Mouse (Mus musculus) CH12.LX (cell line): ENCODE measurements around the gene Gm28047. TPM values are rescaled to one million over a fixed set of nuclear protein-coding genes. Genes with fewer than 3 reads are reported as not detected.

Experiments
- DNase-seq: peaks from one replicate; pipeline ENCODE4 v3.0.0-alpha.2; 2013; ENCODE audit errors: extremely low read depth
- H3K27ac ChIP-seq: 2 replicates; pipeline ENCODE4 v1.5.1; 2012; ENCODE audit warnings: low read depth, mild to moderate bottlenecking, control low read depth, moderate library complexity; ENCODE audit not compliant: insufficient read depth
- H3K27me3 ChIP-seq: replicated peaks from 2 replicates; pipeline ENCODE3; 2012; ENCODE audit warnings: inconsistent platforms
- H3K36me3 ChIP-seq, 2 experiments: replicated peaks in 1 of 2; 2 replicates each; pipeline versions ENCODE3 to v1.6.1; 2012; ENCODE audit warnings: inconsistent platforms in 1 of 2, low read length in 1 of 2, mild to moderate bottlenecking in 1 of 2, mixed read lengths in 1 of 2, moderate library complexity in 1 of 2; ENCODE audit not compliant: control insufficient read depth in 1 of 2, insufficient read depth in 1 of 2
- H3K4me1 ChIP-seq, 2 experiments: 2 replicates each; pipeline ENCODE4 v1.6.1; 2012; ENCODE audit warnings: inconsistent platforms in 1 of 2, moderate library complexity in 1 of 2; ENCODE audit not compliant: insufficient read depth in 2 of 2, control insufficient read depth in 1 of 2
- H3K4me2 ChIP-seq: 2 replicates; pipeline ENCODE4 v1.6.1; 2012; ENCODE audit warnings: low read depth, mild to moderate bottlenecking, control low read depth; ENCODE audit not compliant: poor library complexity, insufficient read depth, severe bottlenecking
- H3K4me3 ChIP-seq, 3 experiments: fragments of 150-350 bp in 1 of 3; sonication (generic) in 1 of 3; replicated peaks in 1 of 3; 2 replicates each; pipeline versions ENCODE3 to v1.5.1; 2011 to 2012; ENCODE audit warnings: low read depth in 2 of 3, low read length in 2 of 3, mild to moderate bottlenecking in 2 of 3, moderate library complexity in 2 of 3, control low read depth in 1 of 3, improper control_type of control experiment in 1 of 3, inconsistent platforms in 1 of 3, mixed read lengths in 1 of 3; ENCODE audit not compliant: poor library complexity in 1 of 3
- H3K79me2 ChIP-seq: replicated peaks from 2 replicates; pipeline ENCODE4 v1.6.1; 2012; ENCODE audit warnings: mild to moderate bottlenecking, moderate library complexity; ENCODE audit not compliant: control insufficient read depth, poor library complexity, insufficient read depth, severe bottlenecking; ENCODE audit errors: extremely low read depth
- H3K9ac ChIP-seq: 2 replicates; pipeline ENCODE4 v1.6.1; 2012; ENCODE audit warnings: low read depth, mild to moderate bottlenecking, control low read depth, moderate library complexity; ENCODE audit not compliant: insufficient read depth
- H3K9me3 ChIP-seq: replicated peaks from 2 replicates; pipeline ENCODE3; 2012; ENCODE audit warnings: low read length, inconsistent platforms, mixed read lengths
- CHD1 ChIP-seq: IDR thresholded peaks from 2 replicates; pipeline ENCODE4 v1.6.1; 2012; ENCODE audit warnings: low read depth, low read length, improper control_type of control experiment, inconsistent platforms
- ELF1 ChIP-seq: IDR thresholded peaks from 2 replicates; pipeline ENCODE4 v1.6.1; 2014; ENCODE audit warnings: low read depth, mild to moderate bottlenecking, inconsistent platforms, low read length, improper control_type of control experiment
- EP300 ChIP-seq: IDR thresholded peaks from 2 replicates; pipeline ENCODE4 v1.6.1; 2011; ENCODE audit warnings: low read length, improper control_type of control experiment
- ETS1 ChIP-seq: conservative IDR thresholded peaks from 2 replicates; pipeline ENCODE4 v1.6.1; 2012; ENCODE audit warnings: low read depth, mild to moderate bottlenecking, inconsistent platforms, low read length, improper control_type of control experiment, moderate library complexity
- GABPA ChIP-seq: IDR thresholded peaks from 2 replicates; pipeline ENCODE4 v1.6.1; 2012; ENCODE audit warnings: low read depth, low read length, improper control_type of control experiment, inconsistent platforms; ENCODE audit not compliant: insufficient replicate concordance
- IRF4 ChIP-seq: IDR thresholded peaks from 2 replicates; pipeline ENCODE4 v1.6.1; 2014; ENCODE audit warnings: low read depth, mild to moderate bottlenecking, inconsistent platforms, low read length, improper control_type of control experiment
- JUN ChIP-seq: IDR thresholded peaks from 2 replicates; pipeline ENCODE4 v1.6.1; 2011; ENCODE audit warnings: low read depth, mild to moderate bottlenecking, low read length, improper control_type of control experiment, moderate library complexity; ENCODE audit not compliant: insufficient read depth
- KAT2A ChIP-seq: IDR thresholded peaks from 2 replicates; pipeline ENCODE4 v1.6.1; 2012; ENCODE audit warnings: low read length, improper control_type of control experiment, inconsistent platforms; ENCODE audit not compliant: insufficient replicate concordance
- MAFK ChIP-seq: IDR thresholded peaks from 2 replicates; pipeline ENCODE4 v1.6.1; 2011; ENCODE audit warnings: low read length, improper control_type of control experiment; ENCODE audit not compliant: insufficient replicate concordance
- MAZ ChIP-seq: IDR thresholded peaks from 2 replicates; pipeline ENCODE4 v1.6.1; 2012; ENCODE audit warnings: low read depth, mild to moderate bottlenecking, inconsistent platforms, low read length, improper control_type of control experiment, moderate library complexity
- MXI1 ChIP-seq: IDR thresholded peaks from 2 replicates; pipeline ENCODE4 v1.6.1; 2011; ENCODE audit warnings: mild to moderate bottlenecking, low read depth, low read length, improper control_type of control experiment
- NELFE ChIP-seq: IDR thresholded peaks from 2 replicates; pipeline ENCODE4 v1.6.1; 2011; ENCODE audit warnings: low read depth, low read length, improper control_type of control experiment
- POLR2A ChIP-seq: IDR thresholded peaks from 2 replicates; pipeline ENCODE4 v1.6.1; 2011; ENCODE audit warnings: low read depth, mild to moderate bottlenecking, improper control_type of control experiment, low read length
- RAD21 ChIP-seq: IDR thresholded peaks from 2 replicates; pipeline ENCODE4 v1.6.1; 2011; ENCODE audit warnings: low read depth, mild to moderate bottlenecking, low read length, improper control_type of control experiment, moderate library complexity
- SIN3A ChIP-seq: IDR thresholded peaks from 2 replicates; pipeline ENCODE4 v1.6.1; 2012; ENCODE audit warnings: low read length, improper control_type of control experiment, inconsistent platforms
- TBP ChIP-seq: conservative IDR thresholded peaks from 2 replicates; pipeline ENCODE4 v1.6.1; 2011; ENCODE audit warnings: low read depth, low read length, improper control_type of control experiment
- USF1 ChIP-seq: IDR thresholded peaks from 2 replicates; pipeline ENCODE4 v1.6.1; 2014; ENCODE audit warnings: low read depth, mild to moderate bottlenecking, inconsistent platforms, low read length, improper control_type of control experiment
- USF2 ChIP-seq: conservative IDR thresholded peaks from 2 replicates; pipeline ENCODE4 v1.6.1; 2011; ENCODE audit warnings: low read depth, low read length, improper control_type of control experiment
- ZC3H11A ChIP-seq: IDR thresholded peaks from 2 replicates; pipeline ENCODE4 v1.6.1; 2012; ENCODE audit warnings: low read depth, mild to moderate bottlenecking, inconsistent platforms, low read length, improper control_type of control experiment
- ZKSCAN1 ChIP-seq: IDR thresholded peaks from 2 replicates; pipeline ENCODE4 v1.6.1; 2012; ENCODE audit warnings: low read depth, inconsistent platforms, low read length, improper control_type of control experiment, borderline replicate concordance
- ZMIZ1 ChIP-seq: IDR thresholded peaks from 2 replicates; pipeline ENCODE4 v1.6.1; 2012; ENCODE audit warnings: low read depth, mild to moderate bottlenecking, inconsistent platforms, low read length, improper control_type of control experiment
- dilution Hi-C: fragments of 300-500 bp; cut with MboI; formaldehyde crosslinking; loops from 2 replicates; pipeline ENCODE4 v1.14.3; 2020; ENCODE audit warnings: low sequenced_read_pairs; ENCODE audit not compliant: extremely low pct_unique_long_range_greater_than_20kb, extremely low pct_ligation_motif_present
- in situ Hi-C: fragments of 300-500 bp; cut with MboI; formaldehyde crosslinking; loops from 3 replicates; pipeline ENCODE4 v1.14.3; 2019; ENCODE audit warnings: low sequenced_read_pairs, low pct_ligation_motif_present, low pct_unique_long_range_greater_than_20kb, mixed read lengths
- polyA plus RNA-seq: library from polyadenylated mRNA; unstranded; fragments of >175 nt; gene quantifications from 2 replicates; pipeline ENCODE4 v1.2.1, GENCODE M21; 2012; ENCODE audit warnings: low read depth; ENCODE audit not compliant: insufficient read length
- total RNA-seq, 2 experiments: library from RNA; depleted of rRNA; stranded (reverse); fragments of 300-350 nt in 1 of 2; fragments of >200 nt in 1 of 2; gene quantifications; 2 replicates each; pipeline ENCODE4 v1.2.3; 2012 to 2014

The Gm28047 gene
- total and polyA plus RNA-seq, 3 experiments, result not detected

DNA sequence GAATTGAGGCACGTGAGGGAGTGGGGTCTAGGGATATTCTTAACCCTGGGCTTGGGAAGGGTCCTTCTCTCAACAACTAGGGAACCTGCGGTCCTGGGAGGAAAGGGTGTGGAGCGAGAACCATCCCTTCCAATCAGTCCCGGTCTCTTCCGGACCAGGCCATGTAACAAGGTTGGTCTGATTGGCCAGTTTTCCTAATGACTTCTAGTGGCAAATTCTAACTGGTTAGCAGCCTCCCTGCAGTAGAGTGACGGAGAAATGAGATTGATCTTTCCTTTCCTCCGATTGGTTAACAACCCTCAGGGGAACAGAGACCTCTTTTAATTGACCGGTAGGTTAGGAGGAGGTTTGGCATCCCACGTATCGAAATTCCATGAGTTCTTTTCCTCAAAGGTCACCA, 48.7 kb upstream of the Gm28047 start:
- no peak for TF ChIP-seq CHD1
- no peak for TF ChIP-seq TBP
- no peak for TF ChIP-seq EP300
- no peak for TF ChIP-seq ZC3H11A
- no peak for TF ChIP-seq IRF4
- TF ChIP-seq SIN3A, result no peak
- TF ChIP-seq ZMIZ1, result no peak
- TF ChIP-seq ETS1, result no peak
- TF ChIP-seq JUN, result no peak
- TF ChIP-seq MAFK, result no peak
- no peak for TF ChIP-seq MXI1
- no peak for TF ChIP-seq MAZ
- no peak for TF ChIP-seq ELF1
- TF ChIP-seq USF1, result no peak
- TF ChIP-seq USF2, result no peak
- H3K4me2 ChIP-seq, result no peak overlapping the region
- no peak overlapping the region for H3K4me3 ChIP-seq
- dilution Hi-C loops, result no loop called here
- H3K27ac ChIP-seq, result no peak overlapping the region
- H3K9ac ChIP-seq, result no peak overlapping the region
- H3K36me3 ChIP-seq, result peaks cover 2 to 12% of the 10 kb centered on the region in 2 experiments
- DNase-seq, result no peak
- H3K4me1 ChIP-seq, result peaks cover 6 to 17% of the 10 kb centered on the region in 2 experiments
- peaks cover 2% of the 10 kb centered on the region for H3K27me3 ChIP-seq
- in situ Hi-C loops, result no loop called here
- peaks cover 21% of the 10 kb centered on the region for H3K79me2 ChIP-seq
- H3K9me3 ChIP-seq, result peaks cover 5% of the 10 kb centered on the region

DNA sequence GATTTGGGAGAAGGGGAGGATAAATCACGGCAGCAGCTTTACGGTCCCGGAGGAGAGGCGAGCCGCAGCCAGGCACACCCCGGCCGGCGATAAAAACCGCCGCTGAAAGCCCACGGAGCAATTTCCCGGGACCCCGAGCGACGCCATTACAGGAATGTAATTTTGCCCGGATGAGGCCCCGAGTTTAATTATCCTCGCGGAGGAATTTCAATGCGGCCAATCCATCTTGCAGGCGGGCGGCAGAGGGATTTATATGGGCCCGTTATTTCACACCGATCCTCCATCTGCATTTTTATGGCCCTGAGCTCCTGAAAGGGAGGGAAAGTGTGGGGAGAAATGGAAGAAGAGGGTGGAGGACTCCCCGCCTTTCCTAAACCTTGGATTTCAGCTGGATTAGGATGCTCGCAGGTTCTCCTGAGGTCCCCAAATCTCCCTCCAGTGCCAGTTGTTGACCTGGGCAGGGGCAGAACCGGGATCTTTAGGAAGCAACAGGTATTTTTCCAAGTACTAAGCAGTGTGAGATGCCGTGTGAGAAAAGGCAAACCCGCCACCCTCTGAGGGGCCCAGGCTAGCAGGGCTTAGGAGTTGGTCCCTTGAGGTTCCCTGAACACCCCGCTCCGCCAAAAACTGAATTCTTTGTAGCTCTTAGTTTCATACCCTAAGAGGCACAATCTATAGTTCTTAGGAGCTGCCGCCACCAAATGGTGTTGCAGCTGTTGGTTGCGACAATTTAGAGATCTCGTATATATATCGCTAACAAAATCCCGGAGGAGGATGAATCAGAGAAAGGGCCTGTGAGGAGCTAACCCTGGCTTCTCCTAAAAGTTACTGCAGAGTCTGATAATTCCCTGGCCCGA, 47.6 kb upstream of the Gm28047 start, which contains the start of gene Atp5g2:
TSS of gene Atp5g2 (minus strand) at position 138 of the 857 bp plus-strand sequence.
- Histone ChIP-seq H3K27ac (no peak within 1 kb of the TSS), H3K27me3 (peaks cover 2% of the 10 kb centered on the region), H3K9me3 (peaks cover 5% of the 10 kb centered on the region), H3K79me2 (peaks cover 26% of the 10 kb centered on the region), H3K9ac (no peak within 1 kb of the TSS), H3K36me3 (peaks cover 8 to 22% of the 10 kb centered on the region in 2 experiments), H3K4me3 (peak within 1 kb of the TSS in 1 of 3 experiments; percentile 5), H3K4me2 (peak within 1 kb of the TSS; percentile 14; the same call in 1 of the 2 replicates), H3K4me1 (peaks cover 6 to 28% of the 10 kb centered on the region in 2 experiments)
- no peak for DNase-seq
- no peak for TF ChIP-seq GABPA
- TF ChIP-seq KAT2A, result no peak
- TF ChIP-seq ZC3H11A, result no peak
- TF ChIP-seq JUN, result no peak
- TF ChIP-seq RAD21, result no peak
- TF ChIP-seq MAZ, result no peak
- TF ChIP-seq POLR2A, result no peak
- no peak for TF ChIP-seq ZKSCAN1
- TF ChIP-seq USF1, result no peak
- TF ChIP-seq NELFE, result no peak
- in situ Hi-C loops (no loop called here), dilution Hi-C loops (no loop called here)
